Mouse (Mus musculus): ENCODE data around the gene Opcml. TPM values are rescaled to one million over a fixed set of nuclear protein-coding genes. Genes with fewer than 3 reads are reported as not detected.

Opcml gene
- polyA plus RNA-seq, 1 experiment, result 0.08 TPM

DNA sequence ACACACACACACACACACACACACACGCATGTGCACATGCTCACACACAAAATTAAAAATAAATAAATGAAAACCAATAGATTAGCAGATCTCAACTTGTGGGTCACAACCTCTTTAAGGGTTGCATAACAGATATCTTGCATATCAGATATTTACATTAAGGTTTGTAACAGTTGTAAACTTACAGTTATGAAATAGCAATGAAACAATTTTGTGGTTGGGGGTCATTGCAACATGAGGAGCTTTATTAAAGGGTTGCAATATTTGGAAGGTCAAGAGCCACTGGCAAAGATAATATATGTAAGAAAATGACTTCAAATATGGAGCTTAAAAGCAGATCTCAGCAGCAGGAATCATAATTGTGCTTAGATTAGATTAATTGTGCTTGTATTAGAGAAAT is 132.9 kb downstream of the Opcml start:
- Histone ChIP-seq H3K27me3 (replicated peaks; ENCODE audit: control insufficient read depth, insufficient read depth, low read length) (no peaks in the 10 kb centered on the region; the same call in 1 of the 2 replicates), H3K4me1 (ENCODE audit: control insufficient read depth, insufficient read depth, low read length) (no peaks in the 10 kb centered on the region), H3K4me3 (ENCODE audit: insufficient read depth, low read depth, low read length) (no peak overlapping the region), H3K27ac (ENCODE audit: insufficient read depth, low read depth, low read length) (no peak overlapping the region), H3K36me3 (ENCODE audit: control insufficient read depth, insufficient read depth, low read length) (no peaks in the 10 kb centered on the region)
- DNase-seq, result no peak
- 81% methylated on average over 1 of the region's 1 CpGs for WGBS
- TF ChIP-seq CTCF (conservative IDR thresholded peaks at IDR 0.05; ENCODE audit: insufficient read depth, insufficient read length, low read depth, low read length), result no peak
- no peak for TF ChIP-seq POLR2A (IDR thresholded peaks at IDR 0.05; ENCODE audit: low read depth, low read length)

DNA sequence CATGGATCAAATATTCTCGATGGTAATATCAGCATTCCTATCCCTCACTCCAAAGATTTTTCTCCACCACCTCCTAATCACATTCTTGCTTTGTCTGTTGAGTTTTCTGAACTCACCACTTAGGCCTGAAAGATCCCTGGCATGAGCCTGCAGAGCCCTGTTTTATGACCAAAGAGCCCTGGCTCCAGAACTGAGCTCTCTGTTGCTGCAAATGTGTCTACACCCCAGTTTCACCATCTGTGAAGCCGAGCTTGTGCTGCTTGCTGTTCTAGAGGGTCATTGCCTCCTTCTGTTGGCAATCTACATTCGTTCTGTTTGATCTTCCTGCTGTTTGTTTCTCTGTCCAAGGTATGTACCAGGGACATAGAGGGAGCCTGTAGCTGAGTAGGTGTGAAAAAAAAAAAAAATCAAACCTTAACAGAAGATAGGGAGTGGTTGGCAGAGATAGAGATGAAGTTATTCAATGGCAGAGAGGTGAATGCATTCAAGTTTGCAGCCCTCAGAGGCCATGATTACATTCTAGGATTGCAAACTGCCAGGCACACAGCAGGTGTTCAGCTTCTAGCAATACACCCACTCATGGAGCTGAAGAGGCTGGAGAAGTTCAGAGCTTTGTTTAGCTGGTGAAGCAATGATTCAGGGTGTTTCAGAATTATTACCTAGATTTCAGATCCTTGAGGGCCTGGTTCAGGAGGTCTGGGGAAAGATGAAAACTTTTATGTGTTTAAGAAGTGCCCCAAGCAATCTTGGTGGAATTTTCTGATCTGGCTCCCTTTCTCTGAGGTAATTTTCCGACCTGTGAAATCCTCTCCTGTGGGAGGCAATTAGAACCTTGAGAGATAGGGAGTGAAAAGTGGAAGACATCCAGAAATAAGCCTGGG is 133.6 kb downstream of the Opcml start:
- no peaks in the 10 kb centered on the region; the same call in 1 of the 2 replicates for H3K27me3 ChIP-seq (replicated peaks; ENCODE audit: control insufficient read depth, insufficient read depth, low read length)
- WGBS, result 60% methylated on average over 4 of the region's 4 CpGs
- no peaks in the 10 kb centered on the region for H3K36me3 ChIP-seq (ENCODE audit: control insufficient read depth, insufficient read depth, low read length)
- DNase-seq, result no peak
- H3K27ac ChIP-seq (ENCODE audit: insufficient read depth, low read depth, low read length), result no peak overlapping the region
- H3K4me3 ChIP-seq (ENCODE audit: insufficient read depth, low read depth, low read length), result no peak overlapping the region
- no peaks in the 10 kb centered on the region for H3K4me1 ChIP-seq (ENCODE audit: control insufficient read depth, insufficient read depth, low read length)
- TF ChIP-seq CTCF (conservative IDR thresholded peaks at IDR 0.05; ENCODE audit: insufficient read depth, insufficient read length, low read depth, low read length) (no peak), POLR2A (IDR thresholded peaks at IDR 0.05; ENCODE audit: low read depth, low read length) (no peak)

DNA sequence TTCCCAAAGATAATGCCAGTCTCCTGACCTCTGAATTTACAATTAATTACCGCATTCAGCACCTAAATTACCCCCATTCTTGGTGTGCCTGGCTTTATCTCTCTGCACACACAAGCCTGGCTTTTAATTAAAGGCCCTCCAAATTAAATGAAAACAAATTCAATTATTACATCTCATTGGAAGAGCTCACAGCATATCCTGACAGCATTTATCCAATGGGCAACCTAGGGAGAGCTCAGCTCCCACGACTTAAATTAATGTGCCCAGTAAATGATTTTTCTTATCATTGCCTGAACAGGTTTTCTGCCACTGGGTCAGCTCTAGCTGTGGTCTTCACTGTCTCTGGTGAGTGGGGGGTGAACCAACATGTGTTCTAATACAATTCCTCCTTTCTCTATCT is 135.1 kb downstream of the Opcml start:
- TF ChIP-seq CTCF (conservative IDR thresholded peaks at IDR 0.05; ENCODE audit: insufficient read depth, insufficient read length, low read depth, low read length) (no peak), POLR2A (IDR thresholded peaks at IDR 0.05; ENCODE audit: low read depth, low read length) (no peak)
- WGBS, result 32% methylated on average over 2 of the region's 2 CpGs

DNA sequence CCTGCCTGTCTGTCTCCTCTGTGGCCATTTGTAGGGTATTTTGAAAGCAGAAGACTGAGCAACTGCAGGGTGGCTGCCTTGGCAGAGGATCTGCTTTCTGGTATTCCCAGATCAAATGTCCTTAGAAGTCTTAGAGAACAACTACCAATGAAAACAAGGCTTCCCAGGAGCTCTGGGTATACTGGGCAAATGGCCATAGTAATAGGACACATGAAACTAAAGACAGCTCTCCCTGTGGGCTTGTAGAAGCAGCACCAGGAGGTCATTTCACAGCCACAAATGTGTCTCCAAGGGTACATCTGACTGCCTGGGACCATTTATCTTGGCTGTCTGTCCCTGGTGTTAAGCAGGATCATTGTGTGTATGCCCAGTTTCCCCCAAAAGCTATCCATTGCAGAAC is 146.7 kb downstream of the Opcml start:
- H3K4me1 ChIP-seq (ENCODE audit: control insufficient read depth, insufficient read depth, low read length), result no peaks in the 10 kb centered on the region
- no peak for DNase-seq
- TF ChIP-seq POLR2A (IDR thresholded peaks at IDR 0.05; ENCODE audit: low read depth, low read length), result no peak
- no peak for TF ChIP-seq CTCF (conservative IDR thresholded peaks at IDR 0.05; ENCODE audit: insufficient read depth, insufficient read length, low read depth, low read length)

More for the DNA sequence above, 135.1 kb downstream of the Opcml start:
- Histone ChIP-seq H3K36me3 (ENCODE audit: control insufficient read depth, insufficient read depth, low read length) (no peaks in the 10 kb centered on the region), H3K27me3 (replicated peaks; ENCODE audit: control insufficient read depth, insufficient read depth, low read length) (no peaks in the 10 kb centered on the region; the same call in 1 of the 2 replicates), H3K4me1 (ENCODE audit: control insufficient read depth, insufficient read depth, low read length) (no peaks in the 10 kb centered on the region), H3K4me3 (ENCODE audit: insufficient read depth, low read depth, low read length) (no peak overlapping the region), H3K27ac (ENCODE audit: insufficient read depth, low read depth, low read length) (no peak overlapping the region)
- DNase-seq, result no peak

DNA sequence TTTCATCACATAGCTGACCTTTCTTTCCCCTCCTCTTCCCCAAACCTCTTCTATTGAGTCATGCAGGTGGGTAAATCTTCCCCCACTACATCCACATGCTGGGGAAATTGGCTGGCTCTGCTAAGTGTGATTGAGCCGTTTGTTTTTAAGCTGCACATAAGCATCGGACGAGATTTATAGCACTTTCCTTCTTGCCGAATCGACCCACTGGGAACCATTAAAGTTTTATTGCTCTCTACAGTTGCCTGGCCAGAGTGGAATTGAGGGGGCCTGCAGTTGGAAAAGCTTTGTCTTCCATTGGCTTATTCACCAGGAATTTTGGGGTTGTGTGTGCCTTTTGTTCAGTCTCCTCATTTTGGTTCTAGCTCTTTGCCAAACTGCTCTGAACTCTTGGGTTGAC is 147.1 kb downstream of the Opcml start:
- Histone ChIP-seq H3K27me3 (replicated peaks; ENCODE audit: control insufficient read depth, insufficient read depth, low read length) (no peaks in the 10 kb centered on the region; the same call in 1 of the 2 replicates), H3K4me1 (ENCODE audit: control insufficient read depth, insufficient read depth, low read length) (no peaks in the 10 kb centered on the region), H3K27ac (ENCODE audit: insufficient read depth, low read depth, low read length) (no peak overlapping the region), H3K36me3 (ENCODE audit: control insufficient read depth, insufficient read depth, low read length) (no peaks in the 10 kb centered on the region), H3K4me3 (ENCODE audit: insufficient read depth, low read depth, low read length) (no peak overlapping the region)
- 14% methylated on average over 5 of the region's 5 CpGs for WGBS
- no peak for DNase-seq
- no peak for TF ChIP-seq POLR2A (IDR thresholded peaks at IDR 0.05; ENCODE audit: low read depth, low read length)
- no peak for TF ChIP-seq CTCF (conservative IDR thresholded peaks at IDR 0.05; ENCODE audit: insufficient read depth, insufficient read length, low read depth, low read length)

More for the DNA sequence above, 146.7 kb downstream of the Opcml start:
- no peaks in the 10 kb centered on the region for H3K36me3 ChIP-seq (ENCODE audit: control insufficient read depth, insufficient read depth, low read length)
- no peak overlapping the region for H3K4me3 ChIP-seq (ENCODE audit: insufficient read depth, low read depth, low read length)
- no peaks in the 10 kb centered on the region; the same call in 1 of the 2 replicates for H3K27me3 ChIP-seq (replicated peaks; ENCODE audit: control insufficient read depth, insufficient read depth, low read length)
- no peak overlapping the region for H3K27ac ChIP-seq (ENCODE audit: insufficient read depth, low read depth, low read length)

DNA sequence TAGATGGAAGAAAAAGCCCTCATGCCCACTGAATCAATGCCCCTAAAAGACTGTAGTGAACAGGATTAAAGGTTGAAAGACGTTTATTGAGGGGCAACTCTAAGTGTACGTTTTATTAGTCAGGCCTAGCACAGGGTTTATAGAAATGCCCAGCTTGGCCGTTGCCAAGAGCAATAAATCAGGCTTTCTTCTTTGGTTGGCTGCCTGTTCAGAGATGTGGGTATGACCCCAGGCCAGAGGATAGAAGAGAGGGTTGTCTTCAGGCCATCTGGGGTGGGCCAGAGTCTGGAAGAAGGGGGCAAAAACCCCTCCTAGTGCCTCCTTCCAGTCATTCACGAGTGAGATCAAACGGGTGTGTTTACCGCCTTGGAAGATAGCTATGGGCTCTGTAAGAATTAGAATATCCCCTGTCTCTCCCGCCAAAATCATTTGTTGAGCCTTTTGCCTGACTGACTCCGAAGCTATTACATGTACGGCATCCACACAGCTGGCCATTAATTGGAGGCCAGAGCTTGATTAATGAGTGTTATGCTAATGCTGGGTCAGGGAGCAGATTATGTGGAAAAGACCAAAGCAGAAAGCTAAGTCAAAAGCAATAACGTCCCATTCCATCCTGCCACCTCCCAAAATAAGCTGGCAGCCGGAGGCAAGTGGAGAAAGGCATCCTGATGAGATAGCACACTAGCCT is 154.9 kb downstream of the Opcml start:
- Histone ChIP-seq H3K36me3 (ENCODE audit: control insufficient read depth, insufficient read depth, low read length) (no peaks in the 10 kb centered on the region), H3K4me1 (ENCODE audit: control insufficient read depth, insufficient read depth, low read length) (no peaks in the 10 kb centered on the region), H3K4me3 (ENCODE audit: insufficient read depth, low read depth, low read length) (no peak overlapping the region), H3K27ac (ENCODE audit: insufficient read depth, low read depth, low read length) (no peak overlapping the region), H3K27me3 (replicated peaks; ENCODE audit: control insufficient read depth, insufficient read depth, low read length) (no peaks in the 10 kb centered on the region; the same call in 1 of the 2 replicates)
- DNase-seq, result no peak
- 27% methylated on average over 11 of the region's 11 CpGs for WGBS
- no peak for TF ChIP-seq CTCF (conservative IDR thresholded peaks at IDR 0.05; ENCODE audit: insufficient read depth, insufficient read length, low read depth, low read length)
- no peak for TF ChIP-seq POLR2A (IDR thresholded peaks at IDR 0.05; ENCODE audit: low read depth, low read length)

DNA sequence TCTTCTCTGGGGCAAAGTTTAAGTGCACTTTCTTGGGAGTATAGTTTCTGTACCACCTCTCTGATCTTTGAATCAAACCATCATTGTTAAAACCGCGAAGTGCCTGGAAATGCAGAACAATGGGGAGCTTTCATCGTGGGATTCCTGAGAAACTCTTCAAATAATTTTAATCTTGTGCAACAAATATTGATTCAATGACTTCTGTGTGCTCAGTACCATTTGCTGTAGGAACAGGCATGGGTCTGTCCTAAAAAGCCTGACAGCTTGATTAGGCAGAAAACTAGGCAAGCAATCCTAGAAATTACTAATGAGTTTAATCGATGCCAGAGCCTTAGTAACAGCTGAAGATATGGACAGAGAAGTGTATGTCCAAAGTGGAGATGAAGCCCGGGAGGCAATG is 160.5 kb downstream of the Opcml start:
- Histone ChIP-seq H3K4me3 (ENCODE audit: insufficient read depth, low read depth, low read length) (no peak overlapping the region), H3K27me3 (replicated peaks; ENCODE audit: control insufficient read depth, insufficient read depth, low read length) (no peaks in the 10 kb centered on the region; the same call in 1 of the 2 replicates), H3K4me1 (ENCODE audit: control insufficient read depth, insufficient read depth, low read length) (no peaks in the 10 kb centered on the region), H3K27ac (ENCODE audit: insufficient read depth, low read depth, low read length) (no peak overlapping the region), H3K36me3 (ENCODE audit: control insufficient read depth, insufficient read depth, low read length) (no peaks in the 10 kb centered on the region)
- DNase-seq, result no peak
- TF ChIP-seq POLR2A (IDR thresholded peaks at IDR 0.05; ENCODE audit: low read depth, low read length), result no peak
- TF ChIP-seq CTCF (conservative IDR thresholded peaks at IDR 0.05; ENCODE audit: insufficient read depth, insufficient read length, low read depth, low read length), result no peak
- 78% methylated on average over 5 of the region's 5 CpGs for WGBS
